Mouse (Mus musculus): ENCODE results near the gene Irf1.
A peak's percentile ranks its signal among the peaks of the same experiment; 100 is the strongest.

The Irf1 gene

GRCm38 (mm10) chr11:53785311-53785936 is 15.6 kb downstream of the Irf1 start:
- no peak for DNase-seq

GRCm38 (mm10) chr11:53786058-53787031 is 16.5 kb downstream of the Irf1 start:
- DNase-seq, result no peak

- no peak for DNase-seq
Observed at GRCm38 (mm10) chr11:53788196-53788595, 18.4 kb downstream of the Irf1 start.

- DNase-seq, result no peak
Observed at GRCm38 (mm10) chr11:53789277-53789676, 19.5 kb downstream of the Irf1 start.

GRCm38 (mm10) chr11:53792986-53793385 is 23.2 kb downstream of the Irf1 start:
- peak; percentile 66 for DNase-seq

GRCm38 (mm10) chr11:53794015-53794414 is 24.2 kb downstream of the Irf1 start:
- no peak for DNase-seq

GRCm38 (mm10) chr11:53794671-53795557 is 25.1 kb downstream of the Irf1 start:
- DNase-seq, result no peak

- DNase-seq, result no peak
Observed at GRCm38 (mm10) chr11:53795813-53796212, 26.0 kb downstream of the Irf1 start.

- no peak for DNase-seq
Observed at GRCm38 (mm10) chr11:53796409-53797151, 26.8 kb downstream of the Irf1 start.

- no peak for DNase-seq
Observed at GRCm38 (mm10) chr11:53797386-53797920, 27.6 kb downstream of the Irf1 start.

GRCm38 (mm10) chr11:53798041-53798711 is 28.4 kb downstream of the Irf1 start:
- no peak for DNase-seq

- no peak for DNase-seq
Observed at GRCm38 (mm10) chr11:53800036-53800435, 30.2 kb downstream of the Irf1 start.

GRCm38 (mm10) chr11:53800975-53801374 is 31.2 kb downstream of the Irf1 start:
- no peak for DNase-seq

- no peak for DNase-seq
Observed at GRCm38 (mm10) chr11:53803093-53803492, 33.3 kb downstream of the Irf1 start.

GRCm38 (mm10) chr11:53803494-53803893 is 33.7 kb downstream of the Irf1 start:
- DNase-seq, result no peak

GRCm38 (mm10) chr11:53804569-53805344 is 34.9 kb downstream of the Irf1 start:
- DNase-seq, result no peak

GRCm38 (mm10) chr11:53805786-53806185 is 36.0 kb downstream of the Irf1 start:
- DNase-seq, result no peak

- no peak for DNase-seq
Observed at GRCm38 (mm10) chr11:53809354-53809753, 39.5 kb downstream of the Irf1 start.

GRCm38 (mm10) chr11:53810156-53810555 is 40.3 kb downstream of the Irf1 start:
- no peak for DNase-seq

- DNase-seq, result no peak
Observed at GRCm38 (mm10) chr11:53810749-53811148, 40.9 kb downstream of the Irf1 start.

GRCm38 (mm10) chr11:53811312-53811711 is 41.5 kb downstream of the Irf1 start:
- no peak for DNase-seq
